Mouse (Mus musculus) testis, adult 2 months (tissue): ENCODE data around the gene Tuba8.

Experiments
- CTCF ChIP-seq: fragments of 200-500 bp; IDR thresholded peaks from 2 replicates; pipeline ENCODE4 v1.5.1; 2012; ENCODE audit warnings: low read depth, mild to moderate bottlenecking, inconsistent platforms, low read length, moderate library complexity; ENCODE audit not compliant: control insufficient read depth, insufficient read depth, insufficient replicate concordance
- POLR2A ChIP-seq: fragments of 200-500 bp; IDR thresholded peaks from 2 replicates; pipeline ENCODE4 v1.6.1; 2012; ENCODE audit warnings: low read depth, mild to moderate bottlenecking, inconsistent platforms, low read length, moderate library complexity; ENCODE audit not compliant: control insufficient read depth

- TF ChIP-seq CTCF (no peak), POLR2A (no peak)
These were observed 39.4 kb upstream of the Tuba8 start for GRCm38 (mm10) chr6:121171102-121171501.
